Mouse (Mus musculus) lung, postnatal 0 days (tissue): ENCODE measurements at regions not wholly inside any gene's neighbourhood (a gene's known extent, or its start where the extent isn't known, plus 50 kb on each side); places are given as distances from the start of the nearest gene placed in this dataset.

Source experiments
- ATAC-seq: fragments of 200-750 bp; cut with Nextera tagmentation; 2 replicates; pipeline ENCODE4 v1.8.0; 2017; ENCODE audit warnings: moderate library complexity
- DNase-seq: peaks from one replicate; pipeline ENCODE4 v3.0.0-alpha.2; 2016; ENCODE audit warnings: low spot score
- H3K27ac ChIP-seq: fragments of 300-500 bp; sonication (generic); 2 replicates; pipeline ENCODE4 v1.5.1; 2014; ENCODE audit warnings: antibody characterized with exemption, mild to moderate bottlenecking, low read length, mixed read lengths
- H3K27me3 ChIP-seq: fragments of 300-500 bp; sonication (generic); replicated peaks from 2 replicates; pipeline ENCODE4 v1.6.1; 2014; ENCODE audit warnings: low read length, mixed read lengths; ENCODE audit not compliant: insufficient read depth
- H3K36me3 ChIP-seq: fragments of 300-500 bp; sonication (generic); 2 replicates; pipeline ENCODE4 v1.6.1; 2014; ENCODE audit warnings: low read length, mixed read lengths; ENCODE audit not compliant: insufficient read depth
- H3K4me1 ChIP-seq: fragments of 300-500 bp; sonication (generic); 2 replicates; pipeline ENCODE4 v1.6.1; 2014; ENCODE audit warnings: antibody characterized with exemption, low read depth, low read length, mixed read lengths; ENCODE audit not compliant: insufficient read depth
- H3K4me2 ChIP-seq: fragments of 300-500 bp; sonication (generic); replicated peaks from 2 replicates; pipeline ENCODE4 v1.6.1; 2014; ENCODE audit warnings: low read depth, mild to moderate bottlenecking, low read length, moderate library complexity, mixed read lengths
- H3K4me3 ChIP-seq: fragments of 300-500 bp; sonication (generic); 2 replicates; pipeline ENCODE4 v1.5.1; 2014; ENCODE audit warnings: low read depth, low read length
- H3K9ac ChIP-seq: fragments of 300-500 bp; sonication (generic); replicated peaks from 2 replicates; pipeline ENCODE4 v1.6.1; 2014; ENCODE audit warnings: low read depth, mild to moderate bottlenecking
- H3K9me3 ChIP-seq: fragments of 300-500 bp; sonication (generic); 2 replicates; pipeline ENCODE4 v1.6.1; 2016; ENCODE audit warnings: low read length, mixed read lengths
- CTCF ChIP-seq: IDR thresholded peaks from 2 replicates; pipeline ENCODE4 v1.5.1; 2016; ENCODE audit warnings: antibody characterized with exemption, mild to moderate bottlenecking
- EP300 ChIP-seq: IDR thresholded peaks from 2 replicates; pipeline ENCODE4 v1.6.1; 2016; ENCODE audit warnings: antibody characterized with exemption, mild to moderate bottlenecking, control low read depth
- WGBS: fragments of 180-500 bp; shearing (Covaris S2); extraction: QIAGEN DNeasy Blood & Tissue Kit; methylation state at CpG from one replicate; pipeline ENCODE4 v1.1.7; 2014; 5-methylcytosine and 5-hydroxymethylcytosine counted together

DNA sequence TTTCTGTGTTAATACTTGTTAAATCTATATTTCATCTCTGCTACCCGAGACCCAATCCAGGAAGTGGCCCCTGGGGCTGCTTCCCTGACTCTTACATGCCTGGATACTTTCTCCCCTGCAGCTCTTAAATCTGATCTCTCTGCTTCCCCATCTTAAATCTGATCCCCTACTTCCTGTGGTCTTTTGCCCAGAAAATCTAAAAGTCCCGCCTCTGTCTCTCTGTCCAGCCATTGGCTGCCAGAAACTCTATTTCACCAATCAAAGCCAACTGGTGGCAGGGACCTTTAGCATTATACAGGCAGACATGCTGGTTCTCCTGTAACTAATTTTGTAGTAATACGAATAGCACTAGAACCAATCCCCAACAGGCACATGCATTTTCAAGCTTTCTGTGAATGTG is 59.0 kb upstream of the Ccdc91 start:
- DNase-seq, result no peak
- Histone ChIP-seq H3K4me2 (no peak overlapping the region), H3K36me3 (no peaks in the 10 kb centered on the region), H3K4me1 (no peaks in the 10 kb centered on the region), H3K27ac (no peak overlapping the region), H3K9ac (no peak overlapping the region), H3K9me3 (no peaks in the 10 kb centered on the region), H3K4me3 (no peak overlapping the region), H3K27me3 (no peaks in the 10 kb centered on the region)
- ATAC-seq, result no peak
- no peak for TF ChIP-seq CTCF
- no peak for TF ChIP-seq EP300
- 57% methylated on average over 3 of the region's 3 CpGs for WGBS

DNA sequence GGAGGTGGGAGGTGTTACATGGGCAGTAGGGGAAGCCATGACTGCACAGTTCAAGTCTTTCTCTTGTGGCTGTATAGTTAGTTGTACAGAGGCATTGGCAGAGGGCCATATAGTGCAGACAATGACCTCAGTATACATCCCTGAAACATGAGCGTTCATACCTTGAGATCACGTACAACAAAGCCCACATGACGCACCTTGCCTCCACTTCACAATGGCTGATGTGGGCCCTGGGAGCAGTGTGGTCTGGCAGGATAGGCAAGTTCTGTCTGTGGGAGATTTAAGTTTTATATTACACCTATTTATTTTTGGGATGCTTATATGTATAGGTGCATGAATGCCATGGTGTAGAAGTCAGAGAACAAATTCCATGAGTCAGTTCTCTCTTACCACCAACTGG is 61.9 kb upstream of the Ccdc91 start:
- Histone ChIP-seq H3K36me3 (no peaks in the 10 kb centered on the region), H3K9me3 (no peaks in the 10 kb centered on the region), H3K27ac (no peak overlapping the region), H3K4me3 (no peak overlapping the region), H3K4me1 (no peaks in the 10 kb centered on the region), H3K9ac (no peak overlapping the region), H3K4me2 (no peak overlapping the region), H3K27me3 (no peaks in the 10 kb centered on the region)
- 73% methylated on average over 3 of the region's 3 CpGs for WGBS
- no peak for TF ChIP-seq CTCF
- no peak for TF ChIP-seq EP300
- no peak for DNase-seq
- no peak for ATAC-seq

DNA sequence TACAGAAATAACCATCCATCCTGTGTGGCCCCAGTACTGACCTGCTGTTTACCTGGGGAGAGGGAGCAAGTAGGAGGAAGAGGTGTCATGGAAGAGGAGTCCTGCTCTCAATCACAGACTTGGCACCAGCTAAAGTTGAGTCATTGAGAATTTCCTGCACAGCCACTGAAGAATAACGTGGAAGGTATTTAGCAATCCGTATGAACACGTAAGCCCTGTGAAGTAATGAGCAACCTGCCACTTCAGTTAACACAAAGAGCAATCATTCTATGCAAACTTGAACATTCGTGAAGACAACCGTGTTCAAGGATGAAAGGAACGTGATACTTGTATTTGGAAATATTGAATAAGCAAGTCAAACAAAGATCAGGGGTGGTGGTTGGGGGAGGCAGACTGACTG is 77.6 kb upstream of the Ccdc91 start:
- Histone ChIP-seq H3K36me3 (no peaks in the 10 kb centered on the region), H3K4me2 (no peak overlapping the region), H3K4me3 (no peak overlapping the region), H3K9ac (no peak overlapping the region), H3K27me3 (no peaks in the 10 kb centered on the region), H3K9me3 (no peaks in the 10 kb centered on the region), H3K27ac (no peak overlapping the region), H3K4me1 (no peaks in the 10 kb centered on the region)
- TF ChIP-seq CTCF (no peak), EP300 (peak; percentile 65)
- DNase-seq (peak; percentile 69), ATAC-seq (peak; percentile 63)
- 47% methylated on average over 6 of the region's 6 CpGs for WGBS

- no peaks in the 10 kb centered on the region for H3K9me3 ChIP-seq
- no peak for ATAC-seq
- no peaks in the 10 kb centered on the region for H3K27me3 ChIP-seq
- no peak overlapping the region for H3K4me2 ChIP-seq
- TF ChIP-seq CTCF (no peak), EP300 (no peak)
- H3K4me1 ChIP-seq, result no peaks in the 10 kb centered on the region
- H3K9ac ChIP-seq, result no peak overlapping the region
- no peak overlapping the region for H3K4me3 ChIP-seq
- no peak for DNase-seq
- 34% methylated on average over 14 of the region's 14 CpGs for WGBS
- H3K36me3 ChIP-seq, result no peaks in the 10 kb centered on the region
- no peak overlapping the region for H3K27ac ChIP-seq
Measured at GRCm38 (mm10) chr6:147391425-147392158, 84.0 kb upstream of the Ccdc91 start.

GRCm38 (mm10) chr6:147390499-147390898 is 85.1 kb upstream of the Ccdc91 start:
- Histone ChIP-seq H3K9ac (no peak overlapping the region), H3K4me1 (no peaks in the 10 kb centered on the region), H3K9me3 (no peaks in the 10 kb centered on the region), H3K27ac (no peak overlapping the region), H3K4me2 (no peak overlapping the region), H3K27me3 (no peaks in the 10 kb centered on the region), H3K36me3 (no peaks in the 10 kb centered on the region), H3K4me3 (no peak overlapping the region)
- 48% methylated on average over 5 of the region's 5 CpGs for WGBS
- DNase-seq (no peak), ATAC-seq (peak; percentile 58)
- no peak for TF ChIP-seq EP300
- no peak for TF ChIP-seq CTCF

DNA sequence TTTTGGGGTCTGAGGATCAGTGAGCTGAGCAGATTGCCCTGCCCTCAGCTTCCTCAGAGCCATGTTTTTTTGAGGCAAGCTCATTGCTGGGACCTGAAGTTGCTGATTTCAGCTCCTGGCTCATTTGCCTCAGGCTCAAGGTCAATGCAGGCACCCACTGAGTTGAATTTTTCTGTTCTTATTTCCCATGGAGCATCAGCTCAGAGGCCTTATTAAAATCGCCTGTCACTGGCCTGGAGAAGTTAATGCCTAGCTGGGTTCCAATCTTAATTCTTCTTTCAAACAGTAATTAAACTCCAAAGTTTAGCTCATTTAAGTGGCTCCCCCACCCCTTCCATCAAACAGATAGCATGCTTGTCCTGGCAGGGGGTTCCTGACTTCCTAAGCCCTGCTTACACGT is 86.9 kb upstream of the Ccdc91 start:
- H3K9ac ChIP-seq, result no peak overlapping the region
- 30% methylated on average over 2 of the region's 2 CpGs for WGBS
- H3K9me3 ChIP-seq, result no peaks in the 10 kb centered on the region
- H3K4me1 ChIP-seq, result no peaks in the 10 kb centered on the region
- no peak overlapping the region for H3K4me3 ChIP-seq
- no peak overlapping the region for H3K27ac ChIP-seq
- no peak for ATAC-seq
- no peak for DNase-seq
- no peaks in the 10 kb centered on the region for H3K36me3 ChIP-seq
- H3K4me2 ChIP-seq, result no peak overlapping the region
- no peak for TF ChIP-seq CTCF
- TF ChIP-seq EP300, result no peak
- H3K27me3 ChIP-seq, result no peaks in the 10 kb centered on the region

DNA sequence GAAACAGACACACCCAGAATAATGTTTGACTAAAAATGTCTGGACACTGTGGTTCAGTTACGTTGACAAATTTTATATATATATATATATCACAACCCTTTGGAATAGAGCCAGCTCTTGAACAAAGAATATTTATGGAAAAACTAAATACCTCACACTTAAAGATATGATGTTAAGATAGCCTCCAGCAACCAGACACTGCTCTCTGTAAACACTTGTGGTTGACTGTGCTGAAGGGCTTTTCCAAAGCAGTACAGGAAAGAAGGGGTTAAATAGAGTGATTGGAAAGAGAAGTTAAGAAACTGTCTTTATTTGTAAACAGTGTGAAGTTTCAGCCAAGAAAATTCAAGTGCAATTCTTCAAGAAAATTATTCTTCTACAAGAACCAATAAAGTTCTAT is 90.0 kb upstream of the Ccdc91 start:
- WGBS, result 13% methylated on average over 1 of the region's 1 CpGs
- Histone ChIP-seq H3K4me3 (no peak overlapping the region), H3K9ac (no peak overlapping the region), H3K4me2 (no peak overlapping the region), H3K4me1 (no peaks in the 10 kb centered on the region), H3K27me3 (no peaks in the 10 kb centered on the region), H3K9me3 (no peaks in the 10 kb centered on the region), H3K36me3 (no peaks in the 10 kb centered on the region), H3K27ac (no peak overlapping the region)
- no peak for ATAC-seq
- TF ChIP-seq CTCF (no peak), EP300 (no peak)
- DNase-seq, result no peak
